Mouse (Mus musculus): ENCODE results near the gene Itm2c. TPM values are rescaled to one million over a fixed set of nuclear protein-coding genes. Genes with fewer than 3 reads are reported as not detected.
A peak's percentile ranks its signal among the peaks of the same experiment; 100 is the strongest.

Itm2c gene
- total RNA-seq, 1 experiment: 82.9 TPM

DNA sequence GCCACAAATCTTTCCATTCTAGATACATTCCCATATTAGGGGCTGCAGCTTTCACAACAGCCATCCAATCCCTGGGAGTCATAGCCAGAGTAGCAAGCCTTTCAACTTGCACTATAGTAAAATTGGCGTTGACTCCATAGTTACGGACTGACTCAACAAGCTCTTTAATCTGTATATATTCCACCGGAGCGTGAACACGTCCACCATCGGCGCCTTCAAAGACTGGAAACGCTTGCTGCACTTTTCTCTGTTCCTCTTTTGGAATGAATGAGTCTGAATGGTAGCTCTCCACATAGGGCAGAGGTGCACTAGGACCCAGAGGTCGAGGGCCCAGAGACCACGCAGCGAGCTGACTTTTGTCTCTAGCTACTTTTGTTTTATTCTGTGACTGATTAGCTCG, 12.1 kb upstream of the Itm2c start:
- no peaks in the 10 kb centered on the region for H3K9me3 ChIP-seq (ENCODE audit: control insufficient read depth, insufficient read depth, low read depth, low read length)
- TF ChIP-seq ZNF384 (IDR thresholded peaks at IDR 0.05; ENCODE audit: low read depth, low read length): no peak
- TF ChIP-seq HCFC1 (IDR thresholded peaks at IDR 0.05; ENCODE audit: borderline replicate concordance, insufficient read depth, low read length): no peak
- no peak for TF ChIP-seq ZC3H11A (IDR thresholded peaks at IDR 0.05; ENCODE audit: borderline replicate concordance, low read depth, low read length)
- no peak for TF ChIP-seq MAFK (IDR thresholded peaks at IDR 0.05; ENCODE audit: insufficient read depth, low read depth, low read length)
- no peak for TF ChIP-seq CHD2 (IDR thresholded peaks at IDR 0.05; ENCODE audit: low read depth, low read length)
- no peaks in the 10 kb centered on the region for H3K36me3 ChIP-seq (ENCODE audit: control insufficient read depth, insufficient read depth, low read length, poor library complexity, severe bottlenecking)
- H3K4me1 ChIP-seq (ENCODE audit: control insufficient read depth in 2 of 2, insufficient read depth in 2 of 2, low read length in 2 of 2, poor library complexity in 1 of 2): no peaks in the 10 kb centered on the region
- H3K27ac ChIP-seq (ENCODE audit: insufficient read depth, low read depth, low read length, poor library complexity, severe bottlenecking): no peak overlapping the region
- no peak for DNase-seq (ENCODE audit: low read depth, low spot score)
- H3K4me3 ChIP-seq (ENCODE audit: insufficient read depth in 1 of 2, low read depth in 1 of 2, low read length in 2 of 2, poor library complexity in 1 of 2, severe bottlenecking in 1 of 2): no peak overlapping the region
- no peak overlapping the region for H3K9ac ChIP-seq (ENCODE audit: insufficient read depth, low read depth, low read length, poor library complexity, severe bottlenecking)
- in situ Hi-C loops (cut with MboI; ENCODE audit: low sequenced_read_pairs in 2 of 2, unreplicated experiment in 2 of 2): no loop called here

GRCm38 (mm10) chr1:85887221-85887620, 6.9 kb upstream of the Itm2c start:
- H3K9me3 ChIP-seq (ENCODE audit: control insufficient read depth, insufficient read depth, low read depth, low read length): no peaks in the 10 kb centered on the region
- no peak overlapping the region for H3K4me3 ChIP-seq (ENCODE audit: insufficient read depth in 1 of 2, low read depth in 1 of 2, low read length in 2 of 2, poor library complexity in 1 of 2, severe bottlenecking in 1 of 2)
- H3K9ac ChIP-seq (ENCODE audit: insufficient read depth, low read depth, low read length, poor library complexity, severe bottlenecking): no peak overlapping the region
- DNase-seq (ENCODE audit: low read depth, low spot score): no peak
- no peak overlapping the region for H3K27ac ChIP-seq (ENCODE audit: insufficient read depth, low read depth, low read length, poor library complexity, severe bottlenecking)
- in situ Hi-C loops (cut with MboI; ENCODE audit: low sequenced_read_pairs in 2 of 2, unreplicated experiment in 2 of 2): no loop called here
- H3K36me3 ChIP-seq (ENCODE audit: control insufficient read depth, insufficient read depth, low read length, poor library complexity, severe bottlenecking): no peaks in the 10 kb centered on the region
- TF ChIP-seq MAFK (IDR thresholded peaks at IDR 0.05; ENCODE audit: insufficient read depth, low read depth, low read length) (no peak), HCFC1 (IDR thresholded peaks at IDR 0.05; ENCODE audit: borderline replicate concordance, insufficient read depth, low read length) (no peak), ZNF384 (IDR thresholded peaks at IDR 0.05; ENCODE audit: low read depth, low read length) (no peak), CHD2 (IDR thresholded peaks at IDR 0.05; ENCODE audit: low read depth, low read length) (no peak), ZC3H11A (IDR thresholded peaks at IDR 0.05; ENCODE audit: borderline replicate concordance, low read depth, low read length) (no peak)
- peaks cover 0 to 4% of the 10 kb centered on the region in 2 experiments; a peak in 2 of 4 replicates for H3K4me1 ChIP-seq (ENCODE audit: control insufficient read depth in 2 of 2, insufficient read depth in 2 of 2, low read length in 2 of 2, poor library complexity in 1 of 2)

- Histone ChIP-seq H3K4me3 (ENCODE audit: insufficient read depth in 1 of 2, low read depth in 1 of 2, low read length in 2 of 2, poor library complexity in 1 of 2, severe bottlenecking in 1 of 2) (peak overlapping the region; percentile 86 to 89), H3K27ac (ENCODE audit: insufficient read depth, low read depth, low read length, poor library complexity, severe bottlenecking) (0 out of 2 replicates have a peak overlapping the region, but pooled peaks have one; percentile 12), H3K9me3 (ENCODE audit: control insufficient read depth, insufficient read depth, low read depth, low read length) (no peaks in the 10 kb centered on the region), H3K36me3 (ENCODE audit: control insufficient read depth, insufficient read depth, low read length, poor library complexity, severe bottlenecking) (no peaks in the 10 kb centered on the region), H3K9ac (ENCODE audit: insufficient read depth, low read depth, low read length, poor library complexity, severe bottlenecking) (peak overlapping the region; percentile 70), H3K4me1 (ENCODE audit: control insufficient read depth in 2 of 2, insufficient read depth in 2 of 2, low read length in 2 of 2, poor library complexity in 1 of 2) (peaks cover 0 to 22% of the 10 kb centered on the region in 2 experiments; a peak in 2 of 4 replicates)
- TF ChIP-seq CHD2 (IDR thresholded peaks at IDR 0.05; ENCODE audit: low read depth, low read length): no peak
- TF ChIP-seq MAFK (IDR thresholded peaks at IDR 0.05; ENCODE audit: insufficient read depth, low read depth, low read length): no peak
- no peak for TF ChIP-seq ZNF384 (IDR thresholded peaks at IDR 0.05; ENCODE audit: low read depth, low read length)
- no peak for TF ChIP-seq ZC3H11A (IDR thresholded peaks at IDR 0.05; ENCODE audit: borderline replicate concordance, low read depth, low read length)
- TF ChIP-seq HCFC1 (IDR thresholded peaks at IDR 0.05; ENCODE audit: borderline replicate concordance, insufficient read depth, low read length): no peak
- peak; percentile 49 for DNase-seq (ENCODE audit: low read depth, low spot score)
- in situ Hi-C loops (cut with MboI; ENCODE audit: low sequenced_read_pairs in 2 of 2, unreplicated experiment in 2 of 2): no loop called here
Measured at GRCm38 (mm10) chr1:85894748-85895360, 773 bp downstream of the Itm2c start.

- TF ChIP-seq CHD2 (IDR thresholded peaks at IDR 0.05; ENCODE audit: low read depth, low read length) (no peak), ZC3H11A (IDR thresholded peaks at IDR 0.05; ENCODE audit: borderline replicate concordance, low read depth, low read length) (no peak), HCFC1 (IDR thresholded peaks at IDR 0.05; ENCODE audit: borderline replicate concordance, insufficient read depth, low read length) (no peak), MAFK (IDR thresholded peaks at IDR 0.05; ENCODE audit: insufficient read depth, low read depth, low read length) (no peak), ZNF384 (IDR thresholded peaks at IDR 0.05; ENCODE audit: low read depth, low read length) (no peak)
- peaks cover 0 to 22% of the 10 kb centered on the region in 2 experiments; a peak in 2 of 4 replicates for H3K4me1 ChIP-seq (ENCODE audit: control insufficient read depth in 2 of 2, insufficient read depth in 2 of 2, low read length in 2 of 2, poor library complexity in 1 of 2)
- DNase-seq (ENCODE audit: low read depth, low spot score): no peak
- H3K36me3 ChIP-seq (ENCODE audit: control insufficient read depth, insufficient read depth, low read length, poor library complexity, severe bottlenecking): no peaks in the 10 kb centered on the region
- in situ Hi-C loops (cut with MboI; ENCODE audit: low sequenced_read_pairs in 2 of 2, unreplicated experiment in 2 of 2): no loop called here
- H3K27ac ChIP-seq (ENCODE audit: insufficient read depth, low read depth, low read length, poor library complexity, severe bottlenecking): 0 out of 2 replicates have a peak overlapping the region, but pooled peaks have one; percentile 12
- peak overlapping the region; percentile 70 for H3K9ac ChIP-seq (ENCODE audit: insufficient read depth, low read depth, low read length, poor library complexity, severe bottlenecking)
- peak overlapping the region; percentile 86 to 89 for H3K4me3 ChIP-seq (ENCODE audit: insufficient read depth in 1 of 2, low read depth in 1 of 2, low read length in 2 of 2, poor library complexity in 1 of 2, severe bottlenecking in 1 of 2)
- no peaks in the 10 kb centered on the region for H3K9me3 ChIP-seq (ENCODE audit: control insufficient read depth, insufficient read depth, low read depth, low read length)
Measured at GRCm38 (mm10) chr1:85895391-85895837, 1.3 kb downstream of the Itm2c start.
